Mouse (Mus musculus): ENCODE measurements around the gene Gm9747. TPM values are rescaled to one million over a fixed set of nuclear protein-coding genes. Genes with fewer than 3 reads are reported as not detected.

Gm9747 gene
- polyA plus RNA-seq (2017; shearing (Covaris generic)): under 1 TPM in 1 of 2 experiments, not detected in 1; 0.16 TPM

GRCm38 (mm10) chr1:82232812-82233211 is at the start of gene Gm9747:
Gene Gm9747, plus strand, starts transcription at chr1:82233112.
- ATAC-seq: no peak

- no peak for ATAC-seq
These were observed 48.9 kb upstream of the Gm9747 start for GRCm38 (mm10) chr1:82183913-82184442.

GRCm38 (mm10) chr1:82188549-82189231 is 44.2 kb upstream of the Gm9747 start:
- ATAC-seq: no peak

- ATAC-seq: no peak
These were observed 43.4 kb upstream of the Gm9747 start for GRCm38 (mm10) chr1:82189516-82189915.

- no peak for ATAC-seq
These were observed 41.3 kb upstream of the Gm9747 start for GRCm38 (mm10) chr1:82191579-82191978.

- ATAC-seq: no peak
These were observed 33.0 kb upstream of the Gm9747 start for GRCm38 (mm10) chr1:82199918-82200317.

GRCm38 (mm10) chr1:82200636-82201035 is 32.3 kb upstream of the Gm9747 start:
- ATAC-seq: no peak

GRCm38 (mm10) chr1:82207511-82207910 is 25.4 kb upstream of the Gm9747 start:
- ATAC-seq: no peak

GRCm38 (mm10) chr1:82220673-82221396 is 12.1 kb upstream of the Gm9747 start:
- no peak for ATAC-seq

- ATAC-seq: no peak
These were observed 11.4 kb upstream of the Gm9747 start for GRCm38 (mm10) chr1:82221462-82221861.

GRCm38 (mm10) chr1:82223042-82223795 is 9.7 kb upstream of the Gm9747 start:
- no peak for ATAC-seq

GRCm38 (mm10) chr1:82228841-82229240 is 4.1 kb upstream of the Gm9747 start:
- no peak for ATAC-seq

GRCm38 (mm10) chr1:82234616-82235015 is 1.7 kb downstream of the Gm9747 start:
- no peak for ATAC-seq

- no peak for ATAC-seq
These were observed 2.7 kb downstream of the Gm9747 start for GRCm38 (mm10) chr1:82235455-82236104.

GRCm38 (mm10) chr1:82238245-82238644 is 5.3 kb downstream of the Gm9747 start:
- no peak for ATAC-seq

- ATAC-seq: no peak
These were observed 6.7 kb downstream of the Gm9747 start for GRCm38 (mm10) chr1:82239409-82240201.

- no peak for ATAC-seq
These were observed 10.4 kb downstream of the Gm9747 start for GRCm38 (mm10) chr1:82243260-82243825.

GRCm38 (mm10) chr1:82245002-82245401 is 12.1 kb downstream of the Gm9747 start:
- no peak for ATAC-seq

- no peak for ATAC-seq
These were observed 14.5 kb downstream of the Gm9747 start for GRCm38 (mm10) chr1:82247221-82247951.

- ATAC-seq: no peak
These were observed 21.0 kb downstream of the Gm9747 start for GRCm38 (mm10) chr1:82253789-82254445.

Measured in activated CD4-positive, CD25-positive, alpha-beta regulatory T cell, adult 4 months (primary cell).